ENCODE assay signal across 16 mouse cellular contexts in genomic region chr7:136297901-136298513, GRCm38 (mm10).
DNase-seq lines count a peak whose midpoint lies in the region; ATAC-seq and TF ChIP-seq lines count a peak whose summit lies in the region.
"Had no signal": no experiment of that assay in that cellular context is flagged by ENCODE, and none has a peak within 500 bp of the region (broad histone marks: within the 10 kb centered on the region; RNA-seq: fewer than 3 reads in every experiment).

No protein-coding gene starts in this region.

- WGBS in intestine, postnatal 0 days = 92% methylated on average over 2 of the region's 2 CpGs
- 70% methylated on average over 2 of the region's 2 CpGs for WGBS in intestine, embryonic 15.5 days
- WGBS in lung, embryonic 14.5 days = 65% methylated on average over 2 of the region's 2 CpGs

- no peaks in the 10 kb centered on the region for H3K36me3 ChIP-seq in intestine, postnatal 0 days (ENCODE audit: control insufficient read depth, insufficient read depth)
- H3K36me3 ChIP-seq in intestine, embryonic 15.5 days = no peaks in the 10 kb centered on the region
- H3K36me3 ChIP-seq in lung, embryonic 14.5 days (ENCODE audit: insufficient read depth) = no peaks in the 10 kb centered on the region
- H3K36me3 ChIP-seq: embryonic facial prominence, embryonic 15.5 days; heart, embryonic 13.5 days; hindbrain, embryonic 15.5 days; midbrain, embryonic 12.5 days had no signal

- TF ChIP-seq CTCF in intestine, postnatal 0 days (IDR thresholded peaks at IDR 0.05; ENCODE audit: low read depth) = peak; percentile 49
- peak; percentile 27; the same call in 1 of the 2 replicates for TF ChIP-seq CTCF in lung, embryonic 14.5 days (IDR thresholded peaks at IDR 0.05; ENCODE audit: low read depth)
- 0 out of 2 replicates have a peak, but pooled peaks have one; percentile 4 for TF ChIP-seq CTCF in cortical plate, adult 2 months (IDR thresholded peaks at IDR 0.05; ENCODE audit: extremely low read depth, insufficient read depth, low read length)

- no peak overlapping the region for H3K4me3 ChIP-seq in intestine, postnatal 0 days (ENCODE audit: low read depth, low read length)
- no peak overlapping the region for H3K4me3 ChIP-seq in intestine, embryonic 15.5 days (replicated peaks)
- H3K4me3 ChIP-seq in lung, embryonic 14.5 days (ENCODE audit: low read depth, low read length) = no peak overlapping the region
- no peak overlapping the region for H3K4me3 ChIP-seq in cortical plate, adult 2 months (ENCODE audit: insufficient read depth, low read length)
- H3K4me3 ChIP-seq: embryonic facial prominence, embryonic 15.5 days; forebrain, embryonic 13.5 days; heart, embryonic 13.5 days; hindbrain, embryonic 15.5 days; midbrain, embryonic 12.5 days had no signal

- no peak for TF ChIP-seq POLR2A in cortical plate, adult 2 months (IDR thresholded peaks at IDR 0.05; ENCODE audit: extremely low read depth, insufficient read depth, low read length)

- DNase-seq in cerebellum, postnatal 10 days = peak; percentile 18 to 34
- DNase-seq in cerebellum, adult 18-20 months = no peak
- peak; percentile 12 for DNase-seq in lung, embryonic 14.5 days
- DNase-seq in lung, postnatal 36 days = no peak
- no peak for DNase-seq in right cerebral cortex, adult 18-20 months
- DNase-seq: cerebellum, adult 11 months; liver; lung, postnatal 14 days had no signal

- H3K4me1 ChIP-seq in intestine, postnatal 0 days (replicated peaks; ENCODE audit: control insufficient read depth, insufficient read depth, low read length) = no peaks in the 10 kb centered on the region
- H3K4me1 ChIP-seq in intestine, embryonic 15.5 days (replicated peaks) = no peaks in the 10 kb centered on the region
- no peaks in the 10 kb centered on the region for H3K4me1 ChIP-seq in lung, embryonic 14.5 days (ENCODE audit: insufficient read depth)
- no peaks in the 10 kb centered on the region for H3K4me1 ChIP-seq in cortical plate, adult 2 months (ENCODE audit: control insufficient read depth, insufficient read depth, low read length)
- H3K4me1 ChIP-seq: embryonic facial prominence, embryonic 15.5 days; forebrain, embryonic 13.5 days; hindbrain, embryonic 15.5 days; midbrain, embryonic 12.5 days had no signal

- no peak overlapping the region for H3K9ac ChIP-seq in intestine, postnatal 0 days (ENCODE audit: low read depth, low read length)
- H3K9ac ChIP-seq in intestine, embryonic 15.5 days = no peak overlapping the region
- H3K9ac ChIP-seq in lung, embryonic 14.5 days = no peak overlapping the region
- H3K9ac ChIP-seq: embryonic facial prominence, embryonic 15.5 days; forebrain, embryonic 13.5 days; heart, embryonic 13.5 days; hindbrain, embryonic 15.5 days; midbrain, embryonic 12.5 days had no signal

- H3K9me3 ChIP-seq in intestine, postnatal 0 days (ENCODE audit: control insufficient read depth) = no peaks in the 10 kb centered on the region
- H3K9me3 ChIP-seq in intestine, embryonic 15.5 days = no peaks in the 10 kb centered on the region
- no peaks in the 10 kb centered on the region for H3K9me3 ChIP-seq in lung, embryonic 14.5 days (ENCODE audit: low read depth, low read length)
- H3K9me3 ChIP-seq: embryonic facial prominence, embryonic 15.5 days; forebrain, embryonic 13.5 days; heart, embryonic 13.5 days; hindbrain, embryonic 15.5 days; midbrain, embryonic 12.5 days had no signal

- no peak overlapping the region for H3K4me2 ChIP-seq in intestine, postnatal 0 days (replicated peaks; ENCODE audit: low read depth)
- H3K4me2 ChIP-seq in intestine, embryonic 15.5 days (replicated peaks) = no peak overlapping the region
- no peak overlapping the region for H3K4me2 ChIP-seq in lung, embryonic 14.5 days
- H3K4me2 ChIP-seq: embryonic facial prominence, embryonic 15.5 days; forebrain, embryonic 13.5 days; heart, embryonic 13.5 days; hindbrain, embryonic 15.5 days; midbrain, embryonic 12.5 days had no signal

- H3K27ac ChIP-seq in intestine, postnatal 0 days (ENCODE audit: low read depth, low read length) = no peak overlapping the region
- no peak overlapping the region for H3K27ac ChIP-seq in intestine, embryonic 15.5 days
- H3K27ac ChIP-seq in lung, embryonic 14.5 days (ENCODE audit: low read depth) = no peak overlapping the region
- H3K27ac ChIP-seq in cortical plate, adult 2 months (ENCODE audit: insufficient read depth, low read length) = no peak overlapping the region
- H3K27ac ChIP-seq: embryonic facial prominence, embryonic 15.5 days; forebrain, embryonic 13.5 days; heart, embryonic 13.5 days; hindbrain, embryonic 15.5 days; midbrain, embryonic 12.5 days had no signal

- ATAC-seq in intestine, postnatal 0 days = no peak
- no peak for ATAC-seq in intestine, embryonic 15.5 days
- ATAC-seq in lung, embryonic 14.5 days (ENCODE audit: insufficient read depth) = no peak
- ATAC-seq: forebrain, embryonic 13.5 days had no signal

- H3K27me3 ChIP-seq in intestine, postnatal 0 days (replicated peaks; ENCODE audit: control insufficient read depth, insufficient read depth, low read length) = no peaks in the 10 kb centered on the region
- no peaks in the 10 kb centered on the region for H3K27me3 ChIP-seq in intestine, embryonic 15.5 days (replicated peaks)
- no peaks in the 10 kb centered on the region for H3K27me3 ChIP-seq in lung, embryonic 14.5 days (ENCODE audit: insufficient read depth, low read length)
- H3K27me3 ChIP-seq: embryonic facial prominence, embryonic 15.5 days; forebrain, embryonic 13.5 days; heart, embryonic 13.5 days; hindbrain, embryonic 15.5 days; midbrain, embryonic 12.5 days had no signal

Comparison
In these comparisons a context has a peak if more than half of its experiments do, and no peak if none do; other contexts are left out.
1. DNase-seq: peak in cerebellum, postnatal 10 days (2 of 2) and lung, embryonic 14.5 days (single experiment); none in cerebellum, adult 18-20 months (0 of 2), lung, postnatal 36 days (single experiment) and right cerebral cortex, adult 18-20 months (single experiment).
2. Peak in every context shown above with its lines, with median percentiles within 50 percentile points of each other: CTCF ChIP-seq.